Mouse (Mus musculus) naive thymus-derived CD4-positive, alpha-beta T cell, adult 2 months (primary cell): ENCODE measurements around the gene Fgg.

Experiments used
- DNase-seq: peaks from one replicate; pipeline ENCODE4 v3.0.0-alpha.2; 2011; ENCODE audit warnings: low read depth

Gene Fgg

DNA sequence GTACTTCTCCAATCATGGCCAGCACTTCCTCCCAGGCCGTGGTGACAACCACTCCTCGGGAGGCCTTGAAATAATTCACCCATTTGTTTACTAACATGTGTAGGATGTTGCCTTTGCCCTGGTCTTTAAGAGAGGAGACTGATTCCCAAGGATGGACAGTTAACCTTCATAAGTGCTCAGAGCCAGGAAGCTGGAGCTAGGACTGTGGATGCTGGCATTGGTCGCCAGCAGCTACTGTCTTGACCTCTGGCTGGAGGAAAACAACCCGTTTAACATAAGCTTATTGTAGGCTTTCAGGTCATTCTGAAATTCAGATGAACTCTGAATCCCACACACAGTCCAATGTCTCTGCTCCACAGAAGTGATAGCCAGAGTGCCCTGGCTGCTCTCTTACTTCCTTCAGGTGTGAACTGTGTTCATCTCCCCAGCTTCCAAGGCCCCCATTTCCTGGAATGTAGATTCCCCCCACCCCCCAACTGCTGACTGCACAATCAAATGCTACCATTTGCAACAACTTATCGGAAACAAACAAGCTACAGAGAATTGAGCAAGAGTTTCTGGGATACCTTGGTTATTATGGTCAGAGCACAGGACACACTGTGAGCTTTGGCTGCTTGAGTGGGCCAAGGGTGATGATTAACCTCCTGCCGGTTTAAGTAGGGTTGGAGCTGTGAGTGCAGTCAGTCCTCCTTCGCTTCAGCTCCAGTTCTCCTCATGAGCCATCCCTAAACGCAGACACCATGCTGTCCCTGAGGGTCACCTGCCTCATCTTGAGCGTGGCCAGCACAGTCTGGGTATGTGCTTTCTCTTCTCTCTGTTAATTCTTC lies 18.2 kb downstream of the Fgg start, which contains the start of gene Fga:
TSS of gene Fga (plus strand) at position 602 of the 827 bp plus-strand sequence.
- DNase-seq, result no peak

DNA sequence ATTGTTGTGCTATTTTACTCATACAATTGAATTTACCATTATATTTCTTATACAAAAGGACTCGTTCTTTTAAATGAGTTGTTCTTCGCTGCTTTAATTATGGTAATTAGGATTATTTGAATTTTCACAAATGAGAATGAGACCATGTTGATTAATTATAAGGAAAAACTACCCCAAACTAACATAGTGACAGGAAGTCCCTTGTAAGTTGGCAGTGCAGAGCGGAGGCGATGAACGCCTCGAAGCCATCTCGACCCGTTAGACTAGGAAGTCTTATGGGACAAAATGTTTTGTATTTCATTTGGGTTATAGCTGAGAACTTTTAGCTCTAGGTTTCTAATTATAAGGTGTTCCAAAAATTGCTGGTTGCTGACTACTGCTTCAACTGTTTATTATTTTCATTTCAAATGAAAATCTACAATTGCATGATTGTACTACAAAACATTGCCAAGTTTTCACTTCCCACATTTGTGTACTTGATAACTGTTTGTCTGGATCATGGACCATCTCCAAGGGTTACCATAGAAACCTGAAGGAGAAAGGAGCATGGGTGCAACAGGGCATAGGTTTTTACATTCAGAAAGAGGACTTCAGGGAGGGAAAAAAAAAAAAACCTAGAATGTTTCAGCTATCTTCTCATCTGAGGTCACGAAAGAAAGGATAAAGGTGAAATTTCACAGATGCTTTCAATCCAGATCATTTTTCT lies 20.2 kb downstream of the Fgg start:
- no peak for DNase-seq

- DNase-seq, result no peak
Measured at GRCm38 (mm10) chr3:83030331-83030730, 22.8 kb downstream of the Fgg start.

GRCm38 (mm10) chr3:83032746-83033308 lies 25.3 kb downstream of the Fgg start:
- no peak for DNase-seq

- no peak for DNase-seq
Measured at GRCm38 (mm10) chr3:83033801-83034200, 26.3 kb downstream of the Fgg start.

GRCm38 (mm10) chr3:83038865-83039264 lies 31.3 kb downstream of the Fgg start:
- no peak for DNase-seq

DNA sequence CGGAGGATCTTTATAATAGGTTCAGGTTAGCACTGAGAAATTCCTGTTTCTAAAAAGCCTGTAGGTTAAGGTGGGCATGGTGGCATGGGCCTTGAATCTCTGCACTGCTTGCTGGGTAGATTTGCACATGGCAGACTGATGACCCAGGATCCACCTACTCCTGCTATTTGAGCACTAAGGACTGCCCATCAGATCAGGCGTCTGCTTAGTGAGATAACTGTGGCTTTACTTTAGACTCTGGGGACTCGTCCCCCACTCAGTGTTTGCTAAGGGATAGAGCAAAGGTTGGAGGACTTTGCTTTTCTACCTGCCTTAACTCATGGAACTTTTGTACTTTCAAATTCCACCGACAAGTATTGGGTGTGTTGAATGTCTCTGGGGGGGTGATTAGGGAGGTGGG lies 32.1 kb downstream of the Fgg start:
- no peak for DNase-seq

GRCm38 (mm10) chr3:83042451-83042850 lies 34.9 kb downstream of the Fgg start:
- DNase-seq, result no peak

GRCm38 (mm10) chr3:83046649-83047048 lies 39.1 kb downstream of the Fgg start:
- no peak for DNase-seq

- DNase-seq, result no peak
Measured at GRCm38 (mm10) chr3:83049680-83050079, 42.2 kb downstream of the Fgg start, which contains the start of gene Fgb. Fgb (minus strand) TSS chr3:83049863.

DNA sequence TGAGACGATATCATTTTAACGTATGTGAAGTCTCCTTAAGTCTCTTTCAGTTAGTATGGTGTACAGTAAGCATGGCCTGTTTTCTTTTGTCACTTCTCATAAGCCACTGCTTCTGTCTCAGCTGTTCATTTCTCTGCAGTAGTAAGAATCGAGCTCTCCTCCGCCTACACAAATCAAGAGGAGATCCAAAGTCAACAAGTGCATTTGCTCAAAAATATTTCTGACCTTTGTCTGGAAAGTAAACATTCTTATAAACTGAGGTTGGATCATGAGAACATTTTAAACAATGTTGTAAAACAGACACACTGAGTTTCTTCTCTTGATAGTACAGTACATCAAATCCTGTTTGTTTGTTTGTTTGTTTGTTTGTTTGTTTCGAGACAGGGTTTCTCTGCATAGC lies 43.1 kb downstream of the Fgg start:
- no peak for DNase-seq

DNA sequence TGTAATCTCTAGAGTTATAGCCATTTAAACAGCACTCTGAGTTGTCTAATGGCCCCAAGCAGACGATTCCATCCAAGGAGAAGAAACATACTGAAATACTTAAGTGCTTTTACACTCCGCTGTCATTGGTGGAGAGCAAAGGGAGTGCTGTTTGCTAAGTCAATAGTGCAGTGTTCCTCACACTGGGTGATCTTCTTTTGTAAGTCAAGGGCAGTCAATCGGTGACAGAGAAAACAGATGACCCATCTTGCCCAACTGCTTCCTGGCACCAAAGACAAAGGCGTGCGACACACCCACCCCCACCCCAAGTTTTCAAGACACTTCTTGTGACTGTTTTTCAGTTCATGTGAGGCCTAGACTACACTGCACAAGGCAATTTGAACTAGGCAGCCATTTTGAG lies 44.6 kb downstream of the Fgg start:
- no peak for DNase-seq

- no peak for DNase-seq
Measured at GRCm38 (mm10) chr3:83053126-83053525, 45.6 kb downstream of the Fgg start.

DNA sequence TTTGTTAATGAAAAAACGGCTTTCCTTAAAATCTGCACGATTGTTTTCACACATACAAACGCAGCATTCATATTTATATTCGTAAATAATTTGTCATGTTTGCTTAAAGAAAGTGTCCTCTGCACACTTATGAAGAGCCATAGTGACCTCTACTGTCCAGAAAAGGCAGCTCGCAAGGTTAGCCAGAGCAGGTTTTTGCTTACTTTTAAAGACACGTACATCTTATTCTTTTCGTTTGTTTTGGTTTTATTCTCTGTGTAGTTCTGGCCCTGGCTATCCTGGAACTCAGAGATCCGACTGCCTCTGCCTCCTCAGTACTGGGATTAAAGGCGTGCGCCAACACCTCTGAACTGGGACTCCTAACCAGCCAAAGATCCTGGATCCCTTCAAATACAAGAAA lies 46.2 kb downstream of the Fgg start:
- DNase-seq, result peak; percentile 63

DNA sequence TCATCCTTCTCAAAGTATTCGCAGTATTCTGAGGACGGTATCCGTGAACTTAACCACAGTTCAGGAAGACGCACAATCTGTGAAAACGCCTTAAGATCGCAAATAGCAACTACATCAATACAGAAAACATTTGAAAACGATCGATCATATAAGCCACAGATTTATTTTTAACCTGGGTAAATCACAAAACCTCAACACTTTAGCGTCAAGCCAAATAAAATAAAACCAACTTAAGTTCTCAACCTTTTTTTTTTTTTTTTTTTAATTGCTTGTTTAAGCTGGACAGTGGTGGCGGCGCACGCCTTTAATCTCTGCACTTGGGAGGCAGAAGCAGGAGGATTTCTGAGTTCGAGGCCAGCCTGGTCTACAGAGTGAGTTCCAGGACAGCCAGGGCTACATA lies 47.2 kb downstream of the Fgg start:
- no peak for DNase-seq

- peak; percentile 99 for DNase-seq
Measured at GRCm38 (mm10) chr3:83055281-83056038, 47.9 kb downstream of the Fgg start, which contains the start of gene Plrg1. Plrg1 (plus strand) TSS chr3:83055522.

- no peak for DNase-seq
Measured at GRCm38 (mm10) chr3:83057046-83057445, 49.5 kb downstream of the Fgg start.
